Mouse (Mus musculus): ENCODE measurements around the gene Cuedc1.

The Cuedc1 gene

DNA sequence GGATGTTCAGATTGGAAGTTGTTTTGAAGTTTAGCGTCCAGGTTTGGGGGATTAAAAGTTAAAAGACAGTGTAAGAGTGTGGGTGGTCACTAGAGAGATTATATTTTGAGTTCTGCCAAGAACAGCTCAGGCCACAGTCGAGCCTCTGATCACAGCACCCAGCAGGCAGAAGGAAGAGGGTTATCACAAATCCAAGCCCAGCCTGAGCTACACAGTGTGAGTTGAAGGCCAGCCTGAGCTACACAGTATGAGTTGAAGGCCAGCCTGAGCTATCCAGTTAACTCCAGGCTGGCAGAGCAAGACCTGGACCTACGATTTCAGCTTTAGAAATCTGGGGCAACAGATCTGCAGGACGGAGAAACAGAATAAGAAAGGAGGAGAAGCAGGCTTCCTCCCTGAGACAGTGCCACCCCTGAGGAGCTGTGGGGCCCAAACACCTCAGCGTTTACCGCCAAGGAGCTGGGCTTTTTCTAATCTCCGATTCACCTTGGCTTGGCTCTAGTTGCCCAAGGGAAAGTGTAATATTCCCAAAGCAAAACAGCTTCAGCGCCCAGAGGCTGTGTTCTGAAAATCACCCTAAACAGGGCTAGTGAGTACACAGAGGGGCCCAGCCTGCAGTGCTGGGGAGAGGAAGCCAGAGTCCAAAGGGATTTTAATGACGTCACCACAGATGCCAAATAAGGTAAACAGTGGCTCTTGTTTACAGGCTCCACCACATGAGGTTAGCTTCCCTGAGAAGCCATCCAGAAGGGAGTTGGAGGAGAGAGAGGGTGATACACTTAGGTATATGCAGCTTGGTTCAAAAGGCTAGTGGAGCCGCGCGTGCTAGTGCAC is 143.8 kb downstream of the Cuedc1 start:
- peak; percentile 45 for DNase-seq
